Mouse (Mus musculus) liver, embryonic 14.5 days (tissue): ENCODE measurements around the gene Gm20765.

Experiments used
- CTCF ChIP-seq: IDR thresholded peaks from 2 replicates; pipeline ENCODE4 v1.5.1; 2016; ENCODE audit warnings: antibody characterized with exemption, low read depth, control low read depth
- EP300 ChIP-seq: IDR thresholded peaks from 2 replicates; pipeline ENCODE4 v1.6.1; 2016; ENCODE audit warnings: antibody characterized with exemption, low read depth

GRCm38 (mm10) chr10:104209655-104210054, 24.3 kb downstream of the Gm20765 start:
- TF ChIP-seq EP300: no peak
- no peak for TF ChIP-seq CTCF
